Comparison of ENCODE assay signal across 10 mouse cellular contexts in the genomic region with DNA sequence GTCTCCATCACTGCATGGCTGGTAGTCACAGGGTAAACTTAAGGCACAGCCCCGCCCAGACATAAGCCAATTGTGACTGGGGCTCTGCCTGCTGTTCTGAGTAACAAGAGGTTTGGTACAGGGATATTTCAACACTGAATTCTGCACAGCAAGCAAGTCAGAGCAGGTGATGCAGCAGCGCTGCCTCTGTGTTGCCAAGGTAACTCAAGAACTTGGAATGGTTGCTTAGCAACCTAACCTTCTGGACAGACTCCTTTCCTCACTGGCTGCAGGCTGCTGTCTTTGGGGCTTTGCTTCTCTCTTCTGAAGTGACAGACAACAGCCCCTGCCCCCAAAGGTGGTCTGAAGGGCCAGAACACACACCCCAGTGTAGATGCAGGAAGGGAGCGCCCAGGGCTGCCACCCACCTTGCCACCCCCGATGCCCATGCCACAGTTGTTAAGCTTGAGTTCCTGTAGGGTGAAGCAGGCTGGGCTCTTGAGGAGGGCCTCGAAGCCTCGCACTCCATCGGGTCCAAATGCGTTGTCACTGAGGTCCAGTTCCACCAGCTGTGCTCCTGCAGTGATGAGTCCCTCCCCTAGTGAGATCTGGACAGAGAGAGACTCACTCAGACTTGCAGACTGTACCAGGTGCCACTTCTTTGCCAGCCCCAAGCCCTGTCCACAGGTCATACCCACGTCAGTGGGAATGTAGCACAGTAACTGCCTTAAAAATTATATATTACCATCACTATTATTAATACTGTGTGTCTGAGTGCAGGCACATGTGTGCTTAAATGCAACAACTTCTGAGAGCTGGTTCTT. TPM values are rescaled to one million over a fixed set of nuclear protein-coding genes. Genes with fewer than 3 reads are reported as not detected.
A peak's percentile ranks its signal among the peaks of the same experiment; 100 is the strongest.
DNase-seq lines count a peak whose midpoint lies in the region; ATAC-seq lines count a peak whose summit lies in the region.
"Had no signal": no experiment of that assay in that cellular context is flagged by ENCODE, and none has a peak within 500 bp of the region (broad histone marks: within the 10 kb centered on the region; RNA-seq: fewer than 3 reads in every experiment).

No protein-coding gene starts in this region.

- no peak overlapping the region for H3K9ac ChIP-seq in midbrain, embryonic 14.5 days (replicated peaks; ENCODE audit: low read length)

- WGBS in midbrain, embryonic 14.5 days = 72% methylated on average over 9 of the region's 9 CpGs

- H3K27ac ChIP-seq in midbrain, embryonic 14.5 days (replicated peaks; ENCODE audit: low read depth, low read length) = peak overlapping the region; percentile 89

- H3K27me3 ChIP-seq in midbrain, embryonic 14.5 days (ENCODE audit: control insufficient read depth, insufficient read depth, low read length) = no peaks in the 10 kb centered on the region

- H3K36me3 ChIP-seq in midbrain, embryonic 14.5 days (ENCODE audit: control insufficient read depth, insufficient read depth, low read length) = peaks cover 89% of the 10 kb centered on the region

- peak; percentile 45 for DNase-seq in layer of hippocampus, adult 11-12 months (ENCODE audit: low spot score)
- no peak for DNase-seq in layer of hippocampus, postnatal 25 days (ENCODE audit: extremely low spot score in 1 of 2, low spot score in 1 of 2)
- DNase-seq in brain, adult 2 months (ENCODE audit: low read depth, low spot score) = peak; percentile 94
- peak; percentile 35 to 45 for DNase-seq in frontal cortex, postnatal 10 days (ENCODE audit: low spot score in 2 of 2)
- peak; percentile 87 for DNase-seq in midbrain, embryonic 14.5 days
- DNase-seq in gastrocnemius, postnatal 10 days = no peak
- no peak for DNase-seq in spleen, postnatal 10 days (ENCODE audit: low spot score in 2 of 2)
- DNase-seq: kidney, adult 11 months; spleen, adult 18-20 months had no signal

- H3K4me1 ChIP-seq in midbrain, embryonic 14.5 days (ENCODE audit: control insufficient read depth, insufficient read depth, low read length) = peaks cover 15% of the 10 kb centered on the region

- H3K4me2 ChIP-seq in midbrain, embryonic 14.5 days (ENCODE audit: low read length) = peak overlapping the region; percentile 28; the same call in 1 of the 2 replicates

- H3K9me3 ChIP-seq in midbrain, embryonic 14.5 days (ENCODE audit: control insufficient read depth, low read length) = no peaks in the 10 kb centered on the region

- ATAC-seq in midbrain, embryonic 14.5 days (ENCODE audit: low FRiP score, low TSS enrichment) = peak; percentile 58; the same call in 1 of the 2 replicates
- no peak for ATAC-seq in cerebellum, adult (ENCODE audit: insufficient number of reproducible peaks, low FRiP score, low TSS enrichment)

- no peak overlapping the region for H3K4me3 ChIP-seq in midbrain, embryonic 14.5 days (replicated peaks; ENCODE audit: low read depth, low read length)

RNA-seq across cellular contexts. Expression of gene Chadl, which starts 21.4 kb away (rescaled TPM):
- 10 to 100 TPM; 19.2 to 21.5 TPM for total RNA-seq in layer of hippocampus, postnatal 25 days (2021)
- polyA plus RNA-seq in midbrain, embryonic 14.5 days (2014; fragmentation: Nextera tagmentation; extraction: Ambion mirVana) = 25.2 and 34.8 TPM in 2 replicates
- total RNA-seq in gastrocnemius, postnatal 10 days (2021) = 1 to 10 TPM; 2.4 to 3.4 TPM

RNA-seq across cellular contexts. Expression of gene Zc3h7b, which starts 26.3 kb away (rescaled TPM):
- total RNA-seq in layer of hippocampus, postnatal 25 days (2021) = 100 to 1,000 TPM; 145 to 150 TPM
- polyA plus RNA-seq in midbrain, embryonic 14.5 days (2014; fragmentation: Nextera tagmentation; extraction: Ambion mirVana) = 61.2 and 63.8 TPM in 2 replicates
- 10 to 100 TPM; 39.8 to 43.1 TPM for total RNA-seq in gastrocnemius, postnatal 10 days (2021)

RNA-seq across cellular contexts. Expression of gene Rangap1, which starts 26.8 kb away (rescaled TPM):
- total RNA-seq in layer of hippocampus, postnatal 25 days (2021) = 100 to 1,000 TPM; 146 to 164 TPM
- polyA plus RNA-seq in midbrain, embryonic 14.5 days (2014; fragmentation: Nextera tagmentation; extraction: Ambion mirVana) = 118 and 119 TPM in 2 replicates
- total RNA-seq in gastrocnemius, postnatal 10 days (2021) = 10 to 100 TPM; 28.6 to 31.3 TPM

RNA-seq across cellular contexts. Expression of gene L3mbtl2, which starts 54.8 kb away (rescaled TPM):
- total RNA-seq in layer of hippocampus, postnatal 25 days (2021) = 10 to 100 TPM; 36.9 to 40.2 TPM
- polyA plus RNA-seq in midbrain, embryonic 14.5 days (2014; fragmentation: Nextera tagmentation; extraction: Ambion mirVana) = 25.4 and 29.0 TPM in 2 replicates
- 1 to 10 TPM; 7.5 to 9.3 TPM for total RNA-seq in gastrocnemius, postnatal 10 days (2021)

Comparison
In these comparisons a context has a peak if more than half of its experiments do, and no peak if none do; other contexts are left out.
1. DNase-seq: peak in layer of hippocampus, adult 11-12 months (single experiment), brain, adult 2 months (single experiment), frontal cortex, postnatal 10 days (2 of 2) and midbrain, embryonic 14.5 days (single experiment); none in layer of hippocampus, postnatal 25 days (0 of 2), gastrocnemius, postnatal 10 days (single experiment) and spleen, postnatal 10 days (0 of 2).
2. RNA of gene Chadl, which starts 21.4 kb away (total RNA-seq): 19.2 to 21.5 TPM in layer of hippocampus, postnatal 25 days; 2.4 to 3.4 TPM in gastrocnemius, postnatal 10 days; every median in the first group is over 4 times any median in the second.
3. RNA of gene Rangap1, which starts 26.8 kb away (total RNA-seq): 146 to 164 TPM in layer of hippocampus, postnatal 25 days; 28.6 to 31.3 TPM in gastrocnemius, postnatal 10 days; every median in the first group is over 4 times any median in the second.